Mouse (Mus musculus) kidney, adult 9 months (tissue): ENCODE data around the gene Olfr639.
"Not testable (repeated sequence)": the region's sequence is repeated elsewhere in the genome, so short reads cannot be mapped to it uniquely, and the experiment has no call there.

Experiments
- DNase-seq: peaks from one replicate; pipeline ENCODE4 v3.0.0; 2022

Gene Olfr639

GRCm38 (mm10) chr7:104017203-104017602 is at the start of gene Olfr639:
TSS of gene Olfr639 (minus strand) at chr7:104017303.
- DNase-seq = no peak

- no peak for DNase-seq
Measured at GRCm38 (mm10) chr7:104061345-104061744, 44.2 kb upstream of the Olfr639 start, which contains the start of gene 4930516K23Rik. TSS of gene 4930516K23Rik (minus strand) at chr7:104061445.

DNA sequence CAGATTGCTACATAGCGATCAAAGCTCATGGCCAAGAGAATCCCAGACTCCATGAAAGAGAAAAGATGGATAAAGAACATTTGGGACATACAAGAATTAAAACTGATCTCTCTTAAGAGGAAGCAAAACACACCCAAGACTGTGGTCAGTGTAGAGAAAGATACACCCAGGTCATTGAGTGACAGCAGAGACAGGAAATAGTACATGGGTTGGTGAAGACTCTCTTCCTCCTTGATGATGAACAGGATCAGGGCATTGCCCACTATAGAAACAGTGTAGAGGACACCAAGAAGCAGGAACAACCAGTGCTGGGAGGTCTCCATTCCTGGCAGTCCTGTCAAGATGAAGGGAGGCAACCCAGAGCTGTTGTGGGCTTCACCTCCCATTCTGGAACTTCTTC is 42.1 kb upstream of the Olfr639 start:
- DNase-seq = no peak

DNA sequence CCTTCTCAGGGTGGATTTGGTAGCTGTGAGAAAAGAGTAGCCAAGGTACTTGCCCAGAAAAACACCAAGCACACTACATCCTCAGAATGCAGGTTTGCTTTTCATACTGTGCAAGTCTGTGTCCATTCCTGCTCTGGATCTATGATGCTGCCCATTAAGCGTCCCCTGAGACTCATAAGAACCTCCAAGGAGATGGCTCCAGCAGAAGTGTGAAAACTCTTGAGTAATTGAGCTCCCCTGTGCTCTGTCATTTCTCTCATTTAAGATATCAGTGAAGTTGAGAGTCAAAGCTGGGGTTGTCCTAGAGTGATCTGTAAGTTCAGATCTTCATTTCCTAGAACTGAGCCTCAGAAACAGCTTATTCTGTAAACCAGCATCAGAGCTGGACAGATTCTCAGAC is 35.5 kb upstream of the Olfr639 start, which contains the start of gene Olfr642:
TSS of gene Olfr642 (minus strand) at position 101 of the 400 bp plus-strand sequence.
- no peak for DNase-seq

DNA sequence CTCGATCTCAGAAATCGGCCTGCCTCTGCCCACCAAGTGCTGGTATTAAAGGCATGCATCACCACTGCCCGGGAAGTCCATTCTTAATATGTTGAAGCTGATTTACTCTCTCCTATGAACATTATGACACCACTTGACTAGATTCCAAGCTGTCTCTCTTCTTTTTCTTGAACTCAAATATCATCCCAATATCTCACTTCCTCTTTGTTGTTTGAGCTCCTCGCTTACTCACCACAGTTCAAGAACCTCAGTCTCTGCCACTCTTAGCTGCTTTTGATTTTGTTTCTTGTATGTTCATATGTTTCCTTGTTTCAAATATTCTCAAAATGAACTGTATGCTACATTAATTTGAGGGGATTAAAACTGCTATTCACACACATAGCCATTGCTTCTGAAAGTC is 33.6 kb upstream of the Olfr639 start:
- no peak for DNase-seq

GRCm38 (mm10) chr7:104035145-104035544 is 18.0 kb upstream of the Olfr639 start, which contains the start of gene Olfr641:
TSS of gene Olfr641 (plus strand) at chr7:104035445.
- no peak for DNase-seq

DNA sequence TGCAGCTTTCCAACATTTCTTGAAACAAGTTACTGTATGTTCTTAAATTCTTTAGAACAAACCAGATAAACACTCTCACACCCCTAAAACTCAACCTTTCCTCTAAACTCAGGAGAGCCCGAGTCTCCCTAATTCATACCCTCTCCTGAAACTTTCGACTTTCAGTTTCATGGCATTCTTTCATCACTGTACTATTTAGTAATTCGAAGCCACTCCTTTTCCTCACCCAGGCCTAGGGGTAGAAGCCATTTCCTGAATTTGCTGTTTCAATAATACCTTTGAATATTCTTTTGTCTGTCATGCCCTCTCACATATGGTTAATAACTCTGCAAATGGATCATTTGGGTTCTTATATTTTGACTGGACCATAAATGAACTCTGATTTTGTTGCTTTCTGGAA is 9.9 kb upstream of the Olfr639 start:
- no peak for DNase-seq

DNA sequence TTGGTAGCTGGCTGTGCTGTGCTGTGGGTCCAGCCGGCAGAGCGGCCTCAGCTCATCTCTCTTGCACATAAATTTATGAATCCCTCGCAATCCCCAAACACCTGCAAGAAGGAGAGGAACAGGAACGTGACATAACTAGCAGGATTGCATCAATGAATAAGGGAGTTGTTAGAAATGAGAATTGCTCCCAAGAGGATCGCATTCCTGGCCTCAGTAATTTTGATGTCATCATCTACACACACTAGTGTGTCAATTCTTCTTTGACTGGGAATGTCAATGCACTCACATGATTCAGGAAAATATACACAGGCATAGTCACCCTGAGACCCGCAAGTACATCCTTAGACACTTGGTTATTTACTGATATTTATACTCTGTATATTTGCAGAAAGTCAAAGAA is 8.4 kb upstream of the Olfr639 start, which contains the start of gene Olfr640:
TSS of gene Olfr640 (minus strand) at position 101 of the 400 bp plus-strand sequence.
- no peak for DNase-seq

DNA sequence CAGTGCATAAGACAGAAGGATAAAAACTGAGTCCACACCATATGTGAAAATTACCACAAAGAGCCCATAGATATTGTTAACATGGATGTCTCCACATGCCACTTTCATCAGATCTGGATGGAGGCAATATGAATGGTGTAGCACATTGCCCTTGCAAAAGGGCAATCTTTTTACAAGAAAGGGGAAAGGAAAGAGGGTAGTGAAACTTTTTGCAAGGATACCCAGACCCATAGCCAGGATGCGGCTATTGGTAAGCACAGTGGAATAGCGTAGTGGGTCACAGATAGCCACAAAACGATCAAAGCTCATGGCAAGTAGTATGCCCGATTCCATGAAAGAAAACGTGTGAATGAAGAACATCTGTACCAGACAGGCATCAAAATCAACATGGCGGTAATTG is 4.5 kb upstream of the Olfr639 start:
- DNase-seq = no peak

- no peak for DNase-seq
Measured at GRCm38 (mm10) chr7:104018953-104019352, 1.9 kb upstream of the Olfr639 start.

DNA sequence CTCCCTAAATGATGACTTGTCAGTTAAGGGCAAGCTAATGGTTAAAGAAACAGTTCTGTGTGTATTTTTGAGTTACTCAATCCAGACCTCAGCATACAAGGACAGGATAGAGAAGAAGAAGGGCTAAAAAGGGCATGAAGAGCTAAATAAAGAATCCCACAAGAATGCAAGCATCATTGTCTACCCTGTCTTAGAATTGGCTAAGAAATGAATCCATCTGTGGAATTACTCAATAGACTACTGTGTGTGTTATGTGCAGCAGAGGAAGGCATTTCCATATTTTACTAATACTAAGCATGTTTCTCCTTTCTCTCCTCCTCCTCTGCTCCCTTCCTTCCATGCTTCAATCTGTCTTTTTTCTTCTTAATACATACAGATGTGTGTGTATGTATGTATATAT is 18.0 kb downstream of the Olfr639 start:
- DNase-seq = no peak

- no peak for DNase-seq
Measured at GRCm38 (mm10) chr7:103998446-103998845, 18.7 kb downstream of the Olfr639 start, which contains the start of gene Olfr638. TSS of gene Olfr638 (plus strand) at chr7:103998746.

DNA sequence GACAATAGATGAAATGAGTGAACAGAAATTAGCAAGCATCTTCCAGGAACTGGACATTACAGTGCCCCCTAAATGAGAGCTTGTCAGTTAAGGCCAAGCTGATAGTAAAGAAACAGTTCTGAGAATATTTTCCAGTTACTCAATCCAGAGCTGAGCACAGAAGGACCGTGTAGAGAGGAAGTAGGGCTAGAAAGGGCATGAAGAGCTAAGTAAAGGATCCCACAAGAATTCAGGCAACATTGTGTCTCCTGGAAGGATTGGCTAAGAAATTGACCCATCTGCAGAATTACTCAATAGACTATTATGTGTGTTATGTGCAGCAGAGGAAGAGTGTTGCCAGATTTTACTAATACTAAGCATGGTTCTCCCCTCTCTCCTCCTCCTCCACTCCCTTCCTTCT is 45.3 kb downstream of the Olfr639 start:
- no peak for DNase-seq

GRCm38 (mm10) chr7:103970852-103971251 is 46.3 kb downstream of the Olfr639 start, which contains the start of gene Olfr635:
TSS of gene Olfr635 (plus strand) at chr7:103971152.
- no peak for DNase-seq

GRCm38 (mm10) chr7:103966873-103967272 is 50.2 kb downstream of the Olfr639 start:
- DNase-seq = not testable (repeated sequence)
